Mouse (Mus musculus) midbrain, postnatal 0 days (tissue): ENCODE data around the gene Gal3st3. TPM values are rescaled to one million over a fixed set of nuclear protein-coding genes. Genes with fewer than 3 reads are reported as not detected.

ENCODE experiments used
- ATAC-seq: fragments of 200-750 bp; cut with Nextera tagmentation; 2 replicates; pipeline ENCODE4 v1.8.0; 2017; ENCODE audit warnings: moderate number of reproducible peaks, mild to moderate bottlenecking, moderate TSS enrichment, moderate library complexity; ENCODE audit not compliant: low FRiP score
- DNase-seq: peaks from one replicate; pipeline ENCODE4 v3.0.0-alpha.2; 2015; ENCODE audit warnings: low spot score
- H3K27ac ChIP-seq: fragments of 300-500 bp; sonication (generic); 2 replicates; pipeline ENCODE4 v1.5.1; 2014; ENCODE audit warnings: low read depth, mild to moderate bottlenecking, low read length, mixed read lengths
- H3K27me3 ChIP-seq: fragments of 300-500 bp; sonication (generic); 2 replicates; pipeline ENCODE4 v1.6.1; 2014; ENCODE audit warnings: low read length, control low read depth, mixed read lengths; ENCODE audit not compliant: insufficient read depth
- H3K36me3 ChIP-seq: fragments of 300-500 bp; sonication (generic); 2 replicates; pipeline ENCODE4 v1.6.1; 2014; ENCODE audit warnings: low read length, control low read depth, mixed read lengths; ENCODE audit not compliant: insufficient read depth
- H3K4me1 ChIP-seq: fragments of 300-500 bp; sonication (generic); 2 replicates; pipeline ENCODE4 v1.6.1; 2014; ENCODE audit warnings: mild to moderate bottlenecking, control low read depth, antibody characterized with exemption, low read length, mixed read lengths; ENCODE audit not compliant: insufficient read depth
- H3K4me2 ChIP-seq: fragments of 300-500 bp; sonication (generic); 2 replicates; pipeline ENCODE4 v1.6.1; 2014; ENCODE audit warnings: low read depth, mild to moderate bottlenecking, low read length, mixed read lengths; ENCODE audit not compliant: poor library complexity, severe bottlenecking
- H3K4me3 ChIP-seq: fragments of 300-500 bp; sonication (generic); 2 replicates; pipeline ENCODE4 v1.5.1; 2014; ENCODE audit warnings: low read depth, mild to moderate bottlenecking, low read length, moderate library complexity
- H3K9ac ChIP-seq: fragments of 300-500 bp; sonication (generic); replicated peaks from 2 replicates; pipeline ENCODE4 v1.6.1; 2014; ENCODE audit warnings: mild to moderate bottlenecking, low read length, moderate library complexity, mixed read lengths; ENCODE audit not compliant: poor library complexity, severe bottlenecking
- H3K9me3 ChIP-seq: fragments of 300-500 bp; sonication (generic); 2 replicates; pipeline ENCODE4 v1.6.1; 2016; ENCODE audit warnings: low read length, control low read depth
- CTCF ChIP-seq: IDR thresholded peaks from 2 replicates; pipeline ENCODE4 v1.5.1; 2016; ENCODE audit warnings: antibody characterized with exemption, mild to moderate bottlenecking
- WGBS: fragments of 180-500 bp; shearing (Covaris S2); extraction: QIAGEN DNeasy Blood & Tissue Kit; methylation state at CpG from one replicate; pipeline ENCODE4 v1.1.7; 2014; 5-methylcytosine and 5-hydroxymethylcytosine counted together
- polyA plus RNA-seq: library from polyadenylated mRNA; unstranded; fragments of >200 nt; fragmentation: Nextera tagmentation; extraction: Ambion mirVana; gene quantifications from 2 replicates; pipeline ENCODE4 v1.2.1, GENCODE M21; 2015
- total RNA-seq: library from RNA; depleted of rRNA; stranded (reverse); fragments of >200 nt; gene quantifications from 2 replicates; pipeline ENCODE4 v1.2.3, GENCODE M21; 2014; rRNA removed

Gal3st3 gene
- total and polyA plus RNA-seq, 2 experiments from 2014 or later = 29.2 to 40.8 TPM

DNA sequence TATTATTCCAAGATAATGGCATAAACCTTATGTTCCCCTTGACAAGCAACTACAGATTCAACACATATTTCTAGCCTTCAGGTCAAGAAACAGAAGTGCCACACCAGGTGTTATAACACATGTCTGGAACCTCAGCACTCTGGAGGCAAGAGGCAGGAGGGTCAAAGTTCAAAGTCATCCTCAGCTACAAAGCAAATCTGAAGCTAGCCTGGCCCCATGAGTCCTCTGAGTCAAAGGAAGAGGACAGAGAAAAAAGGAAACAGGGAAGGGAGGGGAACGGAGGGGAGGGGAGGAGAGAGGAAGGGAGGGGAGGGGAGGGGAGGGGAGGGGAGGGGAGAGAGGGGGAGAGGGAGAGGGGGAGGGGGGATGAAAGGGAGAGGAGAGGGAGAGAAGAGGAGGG lies 57.9 kb downstream of the Gal3st3 start:
- DNase-seq = no peak
- no peak overlapping the region for H3K4me2 ChIP-seq
- no peak for TF ChIP-seq CTCF
- H3K4me1 ChIP-seq = no peaks in the 10 kb centered on the region
- no CpG with 5 or more reads among the region's 1 CpGs for WGBS
- no peaks in the 10 kb centered on the region for H3K9me3 ChIP-seq
- H3K9ac ChIP-seq = no peak overlapping the region
- no peaks in the 10 kb centered on the region for H3K27me3 ChIP-seq
- H3K36me3 ChIP-seq = no peaks in the 10 kb centered on the region
- no peak overlapping the region for H3K4me3 ChIP-seq
- no peak overlapping the region for H3K27ac ChIP-seq
- no peak for ATAC-seq

Other genes starting within 250 kb of the Gal3st3 start
- gene Rin1, start 247.8 kb upstream of the Gal3st3 start, total RNA-seq = 4.0 and 4.3 TPM in 2 replicates
- 0.76 and 0.96 TPM in 2 replicates for gene Rin1, start 247.8 kb upstream of the Gal3st3 start, polyA plus RNA-seq
- 22.0 and 23.3 TPM in 2 replicates for gene Cd248, start 230.3 kb upstream of the Gal3st3 start, total RNA-seq
- 15.7 and 18.3 TPM in 2 replicates for gene Cd248, start 230.3 kb upstream of the Gal3st3 start, polyA plus RNA-seq
- 54.0 and 64.0 TPM in 2 replicates for gene Tmem151a, start 212.8 kb upstream of the Gal3st3 start, total RNA-seq
- 64.2 and 72.0 TPM in 2 replicates for gene Tmem151a, start 212.8 kb upstream of the Gal3st3 start, polyA plus RNA-seq
- 40.4 and 53.9 TPM in 2 replicates for gene Yif1a, start 209.8 kb upstream of the Gal3st3 start, total RNA-seq
- gene Yif1a, start 209.8 kb upstream of the Gal3st3 start, polyA plus RNA-seq = 38.8 and 49.9 TPM in 2 replicates
- 677 and 753 TPM in 2 replicates for gene Cnih2, start 199.8 kb upstream of the Gal3st3 start, total RNA-seq
- gene Cnih2, start 199.8 kb upstream of the Gal3st3 start, polyA plus RNA-seq = 547 and 553 TPM in 2 replicates
- 192 and 242 TPM in 2 replicates for gene Rab1b, start 191.3 kb upstream of the Gal3st3 start, total RNA-seq
- 204 and 227 TPM in 2 replicates for gene Rab1b, start 191.3 kb upstream of the Gal3st3 start, polyA plus RNA-seq
- gene Klc2, start 179.8 kb upstream of the Gal3st3 start, total RNA-seq = 187 and 201 TPM in 2 replicates
- gene Klc2, start 179.8 kb upstream of the Gal3st3 start, polyA plus RNA-seq = 65.7 and 67.9 TPM in 2 replicates
- 86.4 and 124 TPM in 2 replicates for gene Pacs1, start 25.2 kb upstream of the Gal3st3 start, total RNA-seq
- 47.9 and 49.9 TPM in 2 replicates for gene Pacs1, start 25.2 kb upstream of the Gal3st3 start, polyA plus RNA-seq
- gene Sf3b2, start 2.9 kb upstream of the Gal3st3 start, total RNA-seq = 270 and 283 TPM in 2 replicates
- gene Sf3b2, start 2.9 kb upstream of the Gal3st3 start, polyA plus RNA-seq = 312 and 315 TPM in 2 replicates
- not detected in 2 replicates for gene Catsper1, start 37.4 kb downstream of the Gal3st3 start, total RNA-seq
- not detected in 2 replicates for gene Catsper1, start 37.4 kb downstream of the Gal3st3 start, polyA plus RNA-seq
- gene Cst6, start 51.2 kb downstream of the Gal3st3 start, total RNA-seq = 0.82 and 1.1 TPM in 2 replicates
- gene Cst6, start 51.2 kb downstream of the Gal3st3 start, polyA plus RNA-seq = 13.1 and 14.9 TPM in 2 replicates
- 26.0 and 33.4 TPM in 2 replicates for gene Eif1ad, start 68.4 kb downstream of the Gal3st3 start, total RNA-seq
- 43.0 and 50.3 TPM in 2 replicates for gene Eif1ad, start 68.4 kb downstream of the Gal3st3 start, polyA plus RNA-seq
- gene Banf1, start 68.8 kb downstream of the Gal3st3 start, total RNA-seq = 72.9 and 79.6 TPM in 2 replicates
- 310 and 313 TPM in 2 replicates for gene Banf1, start 68.8 kb downstream of the Gal3st3 start, polyA plus RNA-seq
- gene Sart1, start 90.4 kb downstream of the Gal3st3 start, total RNA-seq = 28.9 and 37.0 TPM in 2 replicates
- gene Sart1, start 90.4 kb downstream of the Gal3st3 start, polyA plus RNA-seq = 43.4 and 51.0 TPM in 2 replicates
- gene Tsga10ip, start 104.2 kb downstream of the Gal3st3 start, total RNA-seq = not detected in 2 replicates
- gene Tsga10ip, start 104.2 kb downstream of the Gal3st3 start, polyA plus RNA-seq = 0.10 TPM in 1 of 2 replicates, not detected in the other
- 187 and 203 TPM in 2 replicates for gene Drap1, start 126.6 kb downstream of the Gal3st3 start, total RNA-seq
- gene Drap1, start 126.6 kb downstream of the Gal3st3 start, polyA plus RNA-seq = 332 and 342 TPM in 2 replicates
- 73.2 and 98.8 TPM in 2 replicates for gene AI837181, start 126.8 kb downstream of the Gal3st3 start, total RNA-seq
- gene AI837181, start 126.8 kb downstream of the Gal3st3 start, polyA plus RNA-seq = 74.1 and 85.2 TPM in 2 replicates
- gene Fosl1, start 149.2 kb downstream of the Gal3st3 start, total RNA-seq = 0.11 TPM in 1 of 2 replicates, not detected in the other
- not detected in 2 replicates for gene Fosl1, start 149.2 kb downstream of the Gal3st3 start, polyA plus RNA-seq
- 14.3 and 19.4 TPM in 2 replicates for gene Ccdc85b, start 159.6 kb downstream of the Gal3st3 start, total RNA-seq
- 15.4 and 15.6 TPM in 2 replicates for gene Ccdc85b, start 159.6 kb downstream of the Gal3st3 start, polyA plus RNA-seq
- gene Fibp, start 162.3 kb downstream of the Gal3st3 start, total RNA-seq = 91.4 and 122 TPM in 2 replicates
- gene Fibp, start 162.3 kb downstream of the Gal3st3 start, polyA plus RNA-seq = 174 and 191 TPM in 2 replicates
- 0.33 and 0.94 TPM in 2 replicates for gene Ctsw, start 170.2 kb downstream of the Gal3st3 start, total RNA-seq
- 1.5 and 1.9 TPM in 2 replicates for gene Ctsw, start 170.2 kb downstream of the Gal3st3 start, polyA plus RNA-seq
- 32.9 and 33.7 TPM in 2 replicates for gene Efemp2, start 175.6 kb downstream of the Gal3st3 start, total RNA-seq
- gene Efemp2, start 175.6 kb downstream of the Gal3st3 start, polyA plus RNA-seq = 35.2 and 36.1 TPM in 2 replicates
- gene Mus81, start 190.1 kb downstream of the Gal3st3 start, total RNA-seq = 60.9 and 87.3 TPM in 2 replicates
- gene Mus81, start 190.1 kb downstream of the Gal3st3 start, polyA plus RNA-seq = 27.9 and 30.4 TPM in 2 replicates
- 1,453 and 1,672 TPM in 2 replicates for gene Cfl1, start 192.1 kb downstream of the Gal3st3 start, total RNA-seq
- gene Cfl1, start 192.1 kb downstream of the Gal3st3 start, polyA plus RNA-seq = 3,482 and 3,602 TPM in 2 replicates
- gene 1700020D05Rik, start 205.5 kb downstream of the Gal3st3 start, total RNA-seq = 3.2 and 7.3 TPM in 2 replicates
- gene 1700020D05Rik, start 205.5 kb downstream of the Gal3st3 start, polyA plus RNA-seq = 0.20 TPM in 1 of 2 replicates, not detected in the other
- 86.2 and 100 TPM in 2 replicates for gene Snx32, start 212.2 kb downstream of the Gal3st3 start, total RNA-seq
- gene Snx32, start 212.2 kb downstream of the Gal3st3 start, polyA plus RNA-seq = 88.7 and 94.4 TPM in 2 replicates